Mouse (Mus musculus) hindbrain, embryonic 13.5 days (tissue): ENCODE results near the gene Fam208b. TPM values are rescaled to one million over a fixed set of nuclear protein-coding genes. Genes with fewer than 3 reads are reported as not detected.
"Not testable (repeated sequence)": the region's sequence is repeated elsewhere in the genome, so short reads cannot be mapped to it uniquely, and the experiment has no call there.

ENCODE experiments used
- ATAC-seq: fragments of 200-750 bp; cut with Nextera tagmentation; 2 replicates; pipeline ENCODE4 v1.8.0; 2017; ENCODE audit warnings: moderate TSS enrichment; ENCODE audit not compliant: low FRiP score
- H3K27ac ChIP-seq: fragments of 300-500 bp; sonication (generic); 2 replicates; pipeline ENCODE4 v1.5.1; 2015; ENCODE audit warnings: inconsistent platforms, mild to moderate bottlenecking, moderate library complexity
- H3K27me3 ChIP-seq: fragments of 300-500 bp; sonication (generic); 2 replicates; pipeline ENCODE4 v1.6.1; 2015; ENCODE audit warnings: mild to moderate bottlenecking, inconsistent platforms
- H3K36me3 ChIP-seq: fragments of 300-500 bp; sonication (generic); 2 replicates; pipeline ENCODE4 v1.6.1; 2015; ENCODE audit warnings: mild to moderate bottlenecking, inconsistent platforms
- H3K4me1 ChIP-seq: fragments of 300-500 bp; sonication (generic); replicated peaks from 2 replicates; pipeline ENCODE4 v1.6.1; 2015; ENCODE audit warnings: inconsistent platforms
- H3K4me2 ChIP-seq: fragments of 300-500 bp; sonication (generic); 2 replicates; pipeline ENCODE4 v1.6.1; 2015; ENCODE audit warnings: inconsistent platforms, mild to moderate bottlenecking, moderate library complexity
- H3K4me3 ChIP-seq: fragments of 300-500 bp; sonication (generic); 2 replicates; pipeline ENCODE4 v1.5.1; 2015; ENCODE audit warnings: mild to moderate bottlenecking, inconsistent platforms
- H3K9ac ChIP-seq: fragments of 300-500 bp; sonication (generic); 2 replicates; pipeline ENCODE4 v1.6.1; 2015; ENCODE audit warnings: mild to moderate bottlenecking, inconsistent platforms
- H3K9me3 ChIP-seq: fragments of 300-500 bp; sonication (generic); 2 replicates; pipeline ENCODE4 v1.6.1; 2016; ENCODE audit warnings: inconsistent platforms
- WGBS: fragments of 180-500 bp; shearing (Covaris S2); methylation state at CpG from one replicate; pipeline ENCODE4 v1.1.7; 2015; 5-methylcytosine and 5-hydroxymethylcytosine counted together
- polyA plus RNA-seq: library from polyadenylated mRNA; unstranded; fragments of >200 nt; fragmentation: Nextera tagmentation; extraction: Ambion mirVana; gene quantifications from 2 replicates; pipeline ENCODE4 v1.2.1, GENCODE M21; 2015

Fam208b gene
- polyA plus RNA-seq, 1 experiment from 2014 or later, result 19.3 TPM

DNA sequence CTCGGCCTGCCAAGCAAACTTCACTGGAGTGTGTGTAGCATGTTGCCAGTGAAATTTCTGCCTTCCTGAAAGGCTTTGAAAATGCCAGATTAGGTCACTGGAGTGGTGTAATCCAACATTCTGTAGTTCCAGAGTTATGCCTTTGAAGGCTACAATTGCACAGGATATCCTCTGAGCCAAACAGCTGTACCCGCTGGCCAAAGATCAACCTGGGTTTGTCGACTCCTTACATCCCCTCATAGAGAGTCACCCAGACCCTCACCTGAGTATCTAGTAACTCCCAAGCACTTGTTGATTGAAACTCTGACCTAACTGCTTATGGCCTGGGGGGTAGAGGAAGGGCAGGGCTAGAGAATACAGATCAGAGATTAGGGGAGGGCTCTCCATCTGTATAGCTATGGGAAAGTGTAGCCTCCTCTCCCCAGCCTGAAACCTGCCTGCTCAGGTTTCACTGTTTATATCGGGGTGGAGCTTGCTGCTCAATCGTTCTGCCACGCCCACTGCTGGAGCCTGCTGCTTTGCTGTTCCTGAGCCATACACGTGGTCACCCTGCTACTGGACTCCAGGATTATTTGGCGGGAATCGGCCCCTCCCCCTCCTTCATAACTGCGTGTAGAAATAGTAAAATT lies 79.1 kb downstream of the Fam208b start:
- no peak overlapping the region for H3K9ac ChIP-seq
- no peak overlapping the region for H3K4me3 ChIP-seq
- no peaks in the 10 kb centered on the region for H3K9me3 ChIP-seq
- peaks cover 5% of the 10 kb centered on the region; the same call in 1 of the 2 replicates for H3K4me1 ChIP-seq
- no peaks in the 10 kb centered on the region for H3K27me3 ChIP-seq
- WGBS, result 73% methylated on average over 10 of the region's 10 CpGs
- no peak for ATAC-seq
- no peak overlapping the region for H3K4me2 ChIP-seq
- no peak overlapping the region for H3K27ac ChIP-seq
- no peaks in the 10 kb centered on the region for H3K36me3 ChIP-seq

GRCm38 (mm10) chr13:3531176-3531575 lies 79.7 kb downstream of the Fam208b start:
- not testable (repeated sequence) for H3K9me3 ChIP-seq, H3K9ac ChIP-seq, H3K27me3 ChIP-seq, ATAC-seq, H3K36me3 ChIP-seq, H3K4me3 ChIP-seq, H3K4me1 ChIP-seq, H3K27ac ChIP-seq, H3K4me2 ChIP-seq
- WGBS, result 48% methylated on average over 2 of the region's 2 CpGs

GRCm38 (mm10) chr13:3530451-3530850 lies 80.5 kb downstream of the Fam208b start:
- Histone ChIP-seq H3K27ac (no peak overlapping the region), H3K27me3 (no peaks in the 10 kb centered on the region), H3K4me1 (peaks cover 3% of the 10 kb centered on the region; the same call in 1 of the 2 replicates), H3K4me3 (no peak overlapping the region), H3K9me3 (no peaks in the 10 kb centered on the region), H3K4me2 (no peak overlapping the region), H3K9ac (no peak overlapping the region), H3K36me3 (no peaks in the 10 kb centered on the region)
- WGBS, result 67% methylated on average over 3 of the region's 3 CpGs
- no peak for ATAC-seq

DNA sequence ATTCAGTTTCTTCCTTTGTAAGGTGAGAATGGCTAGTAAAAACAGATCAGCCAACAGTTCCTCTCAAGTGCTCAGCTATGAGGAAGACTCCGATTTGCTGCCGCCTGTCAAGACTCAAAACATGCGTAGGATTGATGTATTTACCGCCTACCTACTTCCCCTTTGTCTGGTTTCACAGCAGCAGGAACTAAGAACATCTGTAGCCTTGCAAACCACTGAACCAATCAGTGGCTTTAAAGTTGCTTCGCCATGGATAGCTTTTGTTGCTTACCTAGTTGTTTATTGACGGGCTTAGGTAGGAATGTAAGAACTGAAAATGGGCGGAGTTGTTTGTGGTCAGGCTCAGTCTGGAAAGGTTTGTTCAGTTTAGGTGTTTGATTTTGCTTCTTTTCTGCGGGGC lies 84.6 kb downstream of the Fam208b start:
- no peak for ATAC-seq
- Histone ChIP-seq H3K9me3 (no peaks in the 10 kb centered on the region), H3K36me3 (no peaks in the 10 kb centered on the region), H3K27ac (no peak overlapping the region), H3K27me3 (no peaks in the 10 kb centered on the region), H3K9ac (no peak overlapping the region), H3K4me3 (no peak overlapping the region), H3K4me2 (no peak overlapping the region), H3K4me1 (peaks cover 3% of the 10 kb centered on the region; the same call in 1 of the 2 replicates)
- WGBS, result 77% methylated on average over 8 of the region's 8 CpGs

GRCm38 (mm10) chr13:3525611-3526051 lies 85.3 kb downstream of the Fam208b start:
- ATAC-seq, result 0 out of 2 replicates have a peak, but pooled peaks have one; percentile 23
- H3K4me2 ChIP-seq, result no peak overlapping the region
- H3K27ac ChIP-seq, result no peak overlapping the region
- H3K36me3 ChIP-seq, result no peaks in the 10 kb centered on the region
- H3K9ac ChIP-seq, result no peak overlapping the region
- no peaks in the 10 kb centered on the region for H3K9me3 ChIP-seq
- peaks cover 2% of the 10 kb centered on the region; the same call in 1 of the 2 replicates for H3K4me1 ChIP-seq
- WGBS, result 68% methylated on average over 4 of the region's 4 CpGs
- H3K27me3 ChIP-seq, result no peaks in the 10 kb centered on the region
- H3K4me3 ChIP-seq, result no peak overlapping the region

DNA sequence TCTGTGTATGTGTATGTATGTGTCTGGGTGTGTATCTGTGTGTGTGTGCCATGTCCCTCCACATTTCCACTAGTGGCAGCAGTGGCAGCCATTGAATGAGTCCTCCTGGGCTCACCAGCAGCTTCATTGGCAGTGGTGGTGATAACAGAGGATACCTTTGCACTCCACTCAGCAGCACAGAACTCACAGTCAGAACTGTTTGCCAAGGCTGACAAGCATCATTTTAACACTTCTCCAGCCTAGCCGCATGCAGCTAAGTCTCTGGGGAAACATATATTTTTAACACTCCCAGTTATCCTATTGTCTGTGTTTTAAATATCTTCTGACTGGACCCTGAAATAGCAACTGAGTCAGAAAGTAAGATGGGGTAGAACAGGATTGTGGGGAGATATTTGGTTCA lies 87.0 kb downstream of the Fam208b start:
- H3K27me3 ChIP-seq, result no peaks in the 10 kb centered on the region
- no peak overlapping the region for H3K4me3 ChIP-seq
- H3K4me1 ChIP-seq, result no peaks in the 10 kb centered on the region; the same call in 1 of the 2 replicates
- H3K27ac ChIP-seq, result no peak overlapping the region
- no peaks in the 10 kb centered on the region for H3K9me3 ChIP-seq
- H3K36me3 ChIP-seq, result no peaks in the 10 kb centered on the region
- no peak; the same call in 1 of the 2 replicates for ATAC-seq
- no peak overlapping the region for H3K4me2 ChIP-seq
- H3K9ac ChIP-seq, result no peak overlapping the region
- 87% methylated on average over 1 of the region's 1 CpGs for WGBS

- no peaks in the 10 kb centered on the region for H3K9me3 ChIP-seq
These were observed 87.4 kb downstream of the Fam208b start for GRCm38 (mm10) chr13:3523459-3523858.

GRCm38 (mm10) chr13:3519994-3520393 lies 90.9 kb downstream of the Fam208b start:
- H3K27ac ChIP-seq, ATAC-seq, H3K4me1 ChIP-seq, H3K36me3 ChIP-seq, H3K27me3 ChIP-seq, H3K9ac ChIP-seq, H3K4me3 ChIP-seq, H3K9me3 ChIP-seq, H3K4me2 ChIP-seq: not testable (repeated sequence)
- WGBS, result 48% methylated on average over 1 of the region's 1 CpGs

More at GRCm38 (mm10) chr13:3523459-3523858, 87.4 kb downstream of the Fam208b start:
- Histone ChIP-seq H3K4me1 (no peaks in the 10 kb centered on the region; the same call in 1 of the 2 replicates), H3K9ac (no peak overlapping the region), H3K27me3 (no peaks in the 10 kb centered on the region), H3K4me3 (no peak overlapping the region), H3K27ac (no peak overlapping the region), H3K36me3 (no peaks in the 10 kb centered on the region), H3K4me2 (no peak overlapping the region)
- 60% methylated on average over 6 of the region's 6 CpGs for WGBS
- peak; percentile 62 for ATAC-seq

DNA sequence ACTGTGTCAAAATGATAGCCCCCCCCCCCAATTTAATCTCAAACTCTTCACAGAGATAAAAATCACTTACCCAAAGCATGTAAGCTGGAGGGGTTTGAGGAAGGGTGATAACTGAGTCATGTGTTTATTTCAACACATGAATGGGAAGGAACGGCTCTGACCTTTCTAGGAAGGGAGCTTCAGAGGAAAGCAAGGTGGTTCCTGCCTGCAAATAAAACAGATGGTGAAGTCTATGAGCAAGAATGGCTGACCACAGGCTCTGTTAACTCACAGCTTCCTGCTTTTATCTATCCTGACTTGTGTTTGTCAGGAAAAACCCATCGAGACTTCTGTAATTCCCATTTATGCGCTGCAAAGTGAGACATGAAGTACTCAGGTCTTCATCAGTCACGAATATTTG lies 91.6 kb downstream of the Fam208b start:
- WGBS, result 71% methylated on average over 4 of the region's 4 CpGs

More for the DNA sequence above, 91.6 kb downstream of the Fam208b start:
- H3K9ac ChIP-seq, H3K4me2 ChIP-seq, H3K27ac ChIP-seq, H3K4me3 ChIP-seq, H3K36me3 ChIP-seq, H3K9me3 ChIP-seq, H3K27me3 ChIP-seq, H3K4me1 ChIP-seq, ATAC-seq: not testable (repeated sequence)

Other genes with a start within 250 kb of the Fam208b start
- gene Gdi2, start 73.0 kb downstream of the Fam208b start, polyA plus RNA-seq, result 443 and 449 TPM in 2 replicates
- gene Asb13, start 22.9 kb upstream of the Fam208b start, polyA plus RNA-seq, result 12.3 and 15.2 TPM in 2 replicates
- gene Calml3, start 193.2 kb upstream of the Fam208b start, polyA plus RNA-seq, result not detected in 2 replicates
- not detected in 2 replicates for gene Calm4, start 226.6 kb upstream of the Fam208b start, polyA plus RNA-seq
- not detected in 2 replicates for gene Calm5, start 243.1 kb upstream of the Fam208b start, polyA plus RNA-seq